Mouse (Mus musculus) cerebral cortex, adult 2 months (tissue): ENCODE results near the gene Naa35.

Source experiments
- WGBS: fragments of 180-500 bp; shearing (Covaris S2); methylation state at CpG from one replicate; pipeline ENCODE4 v1.1.7; 2018; 5-methylcytosine and 5-hydroxymethylcytosine counted together

The Naa35 gene

GRCm38 (mm10) chr13:59580954-59581353, 4.1 kb upstream of the Naa35 start:
- WGBS, result over 99% methylated on average over 4 of the region's 4 CpGs

- 3% methylated on average over 9 of the region's 9 CpGs for WGBS
Measured at GRCm38 (mm10) chr13:59584481-59584880, 578 bp upstream of the Naa35 start.

- under 1% methylated on average over 28 of the region's 28 CpGs for WGBS
Measured at GRCm38 (mm10) chr13:59585648-59586005, 568 bp downstream of the Naa35 start.

GRCm38 (mm10) chr13:59587201-59587600, 2.1 kb downstream of the Naa35 start:
- WGBS, result 98% methylated on average over 2 of the region's 2 CpGs

GRCm38 (mm10) chr13:59589672-59590071, 4.6 kb downstream of the Naa35 start:
- 73% methylated on average over 4 of the region's 4 CpGs for WGBS

- 81% methylated on average over 4 of the region's 4 CpGs for WGBS
Measured at GRCm38 (mm10) chr13:59590691-59591090, 5.6 kb downstream of the Naa35 start.

- 94% methylated on average over 3 of the region's 3 CpGs for WGBS
Measured at GRCm38 (mm10) chr13:59592058-59592457, 7.0 kb downstream of the Naa35 start.

- 94% methylated on average over 1 of the region's 1 CpGs for WGBS
Measured at GRCm38 (mm10) chr13:59592630-59593029, 7.6 kb downstream of the Naa35 start.

GRCm38 (mm10) chr13:59603096-59603495, 18.0 kb downstream of the Naa35 start:
- 98% methylated on average over 5 of the region's 5 CpGs for WGBS

- WGBS, result 100% methylated on average over 1 of the region's 1 CpGs
Measured at GRCm38 (mm10) chr13:59604511-59604910, 19.5 kb downstream of the Naa35 start.

GRCm38 (mm10) chr13:59605221-59605922, 20.3 kb downstream of the Naa35 start:
- 86% methylated on average over 10 of the region's 10 CpGs for WGBS

- WGBS, result 78% methylated on average over 4 of the region's 4 CpGs
Measured at GRCm38 (mm10) chr13:59609885-59610284, 24.8 kb downstream of the Naa35 start.

- 94% methylated on average over 2 of the region's 2 CpGs for WGBS
Measured at GRCm38 (mm10) chr13:59610437-59610836, 25.4 kb downstream of the Naa35 start.

- WGBS, result 78% methylated on average over 4 of the region's 4 CpGs
Measured at GRCm38 (mm10) chr13:59613868-59614267, 28.8 kb downstream of the Naa35 start.

GRCm38 (mm10) chr13:59615152-59615551, 30.1 kb downstream of the Naa35 start:
- WGBS, result 94% methylated on average over 4 of the region's 4 CpGs

- 83% methylated on average over 4 of the region's 4 CpGs for WGBS
Measured at GRCm38 (mm10) chr13:59615554-59615953, 30.5 kb downstream of the Naa35 start.

GRCm38 (mm10) chr13:59618463-59618862, 33.4 kb downstream of the Naa35 start:
- 85% methylated on average over 6 of the region's 6 CpGs for WGBS

- 91% methylated on average over 7 of the region's 7 CpGs for WGBS
Measured at GRCm38 (mm10) chr13:59621643-59622489, 36.8 kb downstream of the Naa35 start.

- 68% methylated on average over 3 of the region's 3 CpGs for WGBS
Measured at GRCm38 (mm10) chr13:59624389-59624788, 39.3 kb downstream of the Naa35 start.

GRCm38 (mm10) chr13:59624903-59625302, 39.8 kb downstream of the Naa35 start:
- WGBS, result 78% methylated on average over 5 of the region's 5 CpGs

GRCm38 (mm10) chr13:59626739-59627138, 41.7 kb downstream of the Naa35 start:
- 90% methylated on average over 7 of the region's 7 CpGs for WGBS

- WGBS, result 76% methylated on average over 5 of the region's 5 CpGs
Measured at GRCm38 (mm10) chr13:59634637-59635036, 49.6 kb downstream of the Naa35 start.

GRCm38 (mm10) chr13:59637800-59638199, 52.7 kb downstream of the Naa35 start:
- WGBS, result 67% methylated on average over 7 of the region's 7 CpGs
